Mouse (Mus musculus): ENCODE results near the gene Heatr5a. TPM values are rescaled to one million over a fixed set of nuclear protein-coding genes. Genes with fewer than 3 reads are reported as not detected.

The Heatr5a gene
- total RNA-seq (2021): 10 to 100 TPM; 20.6 to 21.4 TPM
- 23.6 and 47.9 TPM in 2 replicates for polyA plus RNA-seq (2012; rRNA removed)
- long read RNA-seq, full-length matches to known transcripts: 2 of 11 reads
- long read RNA-seq, partial matches to known transcripts: 5 of 11 reads
- long read RNA-seq, other reads (novel, unspliced or antisense): 4 of 11 reads

DNA sequence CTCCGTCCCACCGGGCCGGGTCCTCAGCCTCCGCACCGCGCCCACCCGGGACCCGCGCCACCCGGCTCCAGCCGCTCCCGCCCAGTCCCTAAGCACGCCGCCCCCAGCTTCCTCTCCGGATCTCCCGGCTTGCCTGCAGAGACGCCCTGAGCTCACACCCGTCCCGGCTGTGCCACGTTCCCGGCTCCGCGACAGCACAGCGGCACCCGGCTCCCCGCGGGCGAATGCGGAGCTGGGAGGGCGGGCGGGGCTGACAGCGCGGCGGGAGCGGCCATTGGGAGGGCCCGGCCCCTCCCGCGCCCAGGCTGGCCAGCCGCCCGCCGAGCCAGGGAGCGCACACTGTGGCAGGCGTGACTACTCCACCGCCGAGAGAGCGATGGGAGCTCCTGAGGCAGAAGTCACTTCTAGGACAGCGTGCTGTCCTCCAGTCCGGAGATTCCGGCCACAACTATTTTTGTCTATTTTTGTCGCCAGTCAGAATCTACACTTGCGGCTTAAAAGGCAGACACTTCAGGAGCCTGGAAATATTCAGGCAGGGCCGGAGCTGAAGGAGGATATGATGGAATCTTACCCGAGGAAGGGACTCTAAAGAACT lies at the start of gene Heatr5a:
Heatr5a (minus strand) TSS at position 252 of the 595 bp plus-strand sequence.
- DNase-seq: peak; percentile 95 to 99
- H3K4me1 ChIP-seq (ENCODE audit: control insufficient read depth, insufficient read depth, low read length): peaks cover 5% of the 10 kb centered on the region
- no peaks in the 10 kb centered on the region for H3K79me2 ChIP-seq (replicated peaks; ENCODE audit: control insufficient read depth, insufficient read depth, low read length)
- H3K4me3 ChIP-seq: peak within 1 kb of the TSS; percentile 84
- H3K36me3 ChIP-seq (ENCODE audit: control insufficient read depth, insufficient read depth, low read length): peaks cover 6% of the 10 kb centered on the region; the same call in 1 of the 2 replicates
- intact Hi-C loops (cut with DNase I): loop anchor here (2.0 kb wide), 2 partner anchors 14 to 278 kb away; no protein-coding TSS in a partner anchor
- H3K27me3 ChIP-seq (ENCODE audit: control insufficient read depth, insufficient read depth, low read length): no peaks in the 10 kb centered on the region
- under 1% methylated on average over 52 of the region's 53 CpGs for WGBS
- H3K9ac ChIP-seq (ENCODE audit: low read depth, low read length): peak within 1 kb of the TSS; percentile 98
- no peak for TF ChIP-seq EP300 (IDR thresholded peaks at IDR 0.05; ENCODE audit: insufficient read depth, low read depth, low read length)
- TF ChIP-seq POLR2A (IDR thresholded peaks at IDR 0.05; ENCODE audit: insufficient read depth, low read depth, low read length): peak; percentile 86
- TF ChIP-seq CTCF (IDR thresholded peaks at IDR 0.05): no peak
- peak within 1 kb of the TSS; percentile 87 for H3K27ac ChIP-seq

- WGBS: 71% methylated on average over 7 of the region's 7 CpGs
- TF ChIP-seq EP300 (IDR thresholded peaks at IDR 0.05; ENCODE audit: insufficient read depth, low read depth, low read length): no peak
- no peak for TF ChIP-seq CTCF (IDR thresholded peaks at IDR 0.05)
- TF ChIP-seq POLR2A (IDR thresholded peaks at IDR 0.05; ENCODE audit: insufficient read depth, low read depth, low read length): no peak
- DNase-seq: no peak
- H3K27ac ChIP-seq: no peak overlapping the region
- no peaks in the 10 kb centered on the region for H3K4me1 ChIP-seq (ENCODE audit: control insufficient read depth, insufficient read depth, low read length)
- intact Hi-C loops (cut with DNase I): no loop called here
- H3K27me3 ChIP-seq (ENCODE audit: control insufficient read depth, insufficient read depth, low read length): no peaks in the 10 kb centered on the region
- no peaks in the 10 kb centered on the region for H3K79me2 ChIP-seq (replicated peaks; ENCODE audit: control insufficient read depth, insufficient read depth, low read length)
- no peak overlapping the region for H3K4me3 ChIP-seq
- no peak overlapping the region for H3K9ac ChIP-seq (ENCODE audit: low read depth, low read length)
- no peaks in the 10 kb centered on the region for H3K36me3 ChIP-seq (ENCODE audit: control insufficient read depth, insufficient read depth, low read length)
Observed at GRCm38 (mm10) chr12:52014494-52015029, 43.4 kb upstream of the Heatr5a start.

- WGBS: 79% methylated on average over 11 of the region's 11 CpGs
- no peak overlapping the region for H3K27ac ChIP-seq
Observed at GRCm38 (mm10) chr12:52014044-52014443, 42.9 kb upstream of the Heatr5a start.

DNA sequence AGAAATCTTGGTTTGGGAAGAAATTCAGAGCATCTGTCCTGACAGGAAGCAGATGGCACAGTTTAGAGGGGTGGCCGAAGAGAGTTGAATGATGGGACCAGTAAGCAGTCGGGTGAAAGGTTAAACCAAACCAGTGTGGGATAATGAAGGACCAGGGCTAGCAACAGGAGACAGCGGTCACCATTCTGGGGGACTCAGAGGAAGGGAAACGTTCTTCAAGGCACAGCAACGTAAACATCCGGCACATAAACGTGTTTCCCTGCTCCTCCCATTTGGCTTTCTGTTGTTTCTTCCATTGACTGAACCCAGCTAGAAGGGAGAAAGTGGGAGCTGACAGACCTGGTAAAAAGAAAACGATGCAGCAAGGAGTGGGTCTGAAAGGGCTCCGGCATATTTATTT lies 42.2 kb upstream of the Heatr5a start:
- DNase-seq: no peak
- no peak overlapping the region for H3K9ac ChIP-seq (ENCODE audit: low read depth, low read length)
- H3K79me2 ChIP-seq (replicated peaks; ENCODE audit: control insufficient read depth, insufficient read depth, low read length): no peaks in the 10 kb centered on the region
- no peak overlapping the region for H3K27ac ChIP-seq
- no peaks in the 10 kb centered on the region for H3K4me1 ChIP-seq (ENCODE audit: control insufficient read depth, insufficient read depth, low read length)
- WGBS: 54% methylated on average over 9 of the region's 9 CpGs
- no peaks in the 10 kb centered on the region for H3K27me3 ChIP-seq (ENCODE audit: control insufficient read depth, insufficient read depth, low read length)
- H3K36me3 ChIP-seq (ENCODE audit: control insufficient read depth, insufficient read depth, low read length): no peaks in the 10 kb centered on the region
- TF ChIP-seq EP300 (IDR thresholded peaks at IDR 0.05; ENCODE audit: insufficient read depth, low read depth, low read length): no peak
- no peak for TF ChIP-seq CTCF (IDR thresholded peaks at IDR 0.05)
- no peak for TF ChIP-seq POLR2A (IDR thresholded peaks at IDR 0.05; ENCODE audit: insufficient read depth, low read depth, low read length)
- no peak overlapping the region for H3K4me3 ChIP-seq
- intact Hi-C loops (cut with DNase I): no loop called here

More at GRCm38 (mm10) chr12:52014044-52014443, 42.9 kb upstream of the Heatr5a start:
- DNase-seq: no peak
- Histone ChIP-seq H3K4me3 (no peak overlapping the region), H3K36me3 (ENCODE audit: control insufficient read depth, insufficient read depth, low read length) (no peaks in the 10 kb centered on the region), H3K79me2 (replicated peaks; ENCODE audit: control insufficient read depth, insufficient read depth, low read length) (no peaks in the 10 kb centered on the region), H3K27me3 (ENCODE audit: control insufficient read depth, insufficient read depth, low read length) (no peaks in the 10 kb centered on the region), H3K4me1 (ENCODE audit: control insufficient read depth, insufficient read depth, low read length) (no peaks in the 10 kb centered on the region), H3K9ac (ENCODE audit: low read depth, low read length) (no peak overlapping the region)
- no peak for TF ChIP-seq POLR2A (IDR thresholded peaks at IDR 0.05; ENCODE audit: insufficient read depth, low read depth, low read length)
- no peak for TF ChIP-seq EP300 (IDR thresholded peaks at IDR 0.05; ENCODE audit: insufficient read depth, low read depth, low read length)
- TF ChIP-seq CTCF (IDR thresholded peaks at IDR 0.05): no peak
- intact Hi-C loops (cut with DNase I): no loop called here

DNA sequence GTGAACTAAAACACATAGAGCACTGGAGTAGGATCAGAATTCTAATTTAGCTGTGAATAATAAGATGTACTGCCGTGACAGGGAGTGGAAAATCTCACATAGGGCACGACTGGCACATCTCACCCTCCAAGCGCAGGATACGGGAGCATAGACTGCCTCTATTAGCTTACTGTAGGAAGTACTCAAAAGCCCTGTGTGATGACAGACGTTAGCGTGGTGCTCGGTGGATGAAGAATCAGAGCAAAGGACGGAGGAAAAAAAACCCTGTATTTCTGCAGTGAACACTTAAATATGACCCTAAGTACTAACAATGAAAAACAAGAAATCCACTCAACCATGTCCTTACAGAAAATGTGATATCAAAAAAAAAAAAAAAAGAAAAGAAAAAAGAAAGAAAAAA lies 41.0 kb upstream of the Heatr5a start:
- 60% methylated on average over 8 of the region's 8 CpGs for WGBS
- Histone ChIP-seq H3K4me3 (no peak overlapping the region), H3K79me2 (replicated peaks; ENCODE audit: control insufficient read depth, insufficient read depth, low read length) (no peaks in the 10 kb centered on the region), H3K27ac (no peak overlapping the region), H3K4me1 (ENCODE audit: control insufficient read depth, insufficient read depth, low read length) (no peaks in the 10 kb centered on the region), H3K36me3 (ENCODE audit: control insufficient read depth, insufficient read depth, low read length) (no peaks in the 10 kb centered on the region), H3K9ac (ENCODE audit: low read depth, low read length) (no peak overlapping the region), H3K27me3 (ENCODE audit: control insufficient read depth, insufficient read depth, low read length) (no peaks in the 10 kb centered on the region)
- TF ChIP-seq EP300 (IDR thresholded peaks at IDR 0.05; ENCODE audit: insufficient read depth, low read depth, low read length) (no peak), POLR2A (IDR thresholded peaks at IDR 0.05; ENCODE audit: insufficient read depth, low read depth, low read length) (no peak), CTCF (IDR thresholded peaks at IDR 0.05) (no peak)
- intact Hi-C loops (cut with DNase I): no loop called here
- DNase-seq: no peak

DNA sequence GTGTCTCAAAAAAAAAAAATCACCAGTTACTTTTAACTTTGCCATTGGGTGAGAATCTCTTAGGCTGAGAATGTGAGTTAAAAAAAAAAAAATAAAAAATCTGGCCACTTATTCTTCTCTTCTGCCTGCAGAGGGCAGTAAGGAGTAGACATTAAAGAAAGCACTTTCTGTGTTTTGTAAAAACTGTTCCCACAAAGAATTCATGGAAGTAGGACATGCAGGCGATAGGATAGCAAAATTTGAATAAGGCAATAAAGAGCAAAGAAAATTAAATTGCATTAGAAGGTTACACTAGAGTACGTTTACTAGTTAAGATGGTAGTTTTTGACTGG lies 39.5 kb upstream of the Heatr5a start:
- intact Hi-C loops (cut with DNase I): loop anchor here (1.0 kb wide), 1 partner anchor 628 kb away; no protein-coding TSS in a partner anchor
- H3K4me1 ChIP-seq (ENCODE audit: control insufficient read depth, insufficient read depth, low read length): no peaks in the 10 kb centered on the region
- TF ChIP-seq CTCF (IDR thresholded peaks at IDR 0.05) (peak; percentile 84), POLR2A (IDR thresholded peaks at IDR 0.05; ENCODE audit: insufficient read depth, low read depth, low read length) (no peak), EP300 (IDR thresholded peaks at IDR 0.05; ENCODE audit: insufficient read depth, low read depth, low read length) (no peak)
- no peak overlapping the region for H3K27ac ChIP-seq
- DNase-seq: no peak
- no peak overlapping the region for H3K4me3 ChIP-seq
- no peaks in the 10 kb centered on the region for H3K27me3 ChIP-seq (ENCODE audit: control insufficient read depth, insufficient read depth, low read length)
- H3K9ac ChIP-seq (ENCODE audit: low read depth, low read length): no peak overlapping the region
- H3K79me2 ChIP-seq (replicated peaks; ENCODE audit: control insufficient read depth, insufficient read depth, low read length): no peaks in the 10 kb centered on the region
- 50% methylated on average over 2 of the region's 2 CpGs for WGBS
- H3K36me3 ChIP-seq (ENCODE audit: control insufficient read depth, insufficient read depth, low read length): no peaks in the 10 kb centered on the region
